Mouse (Mus musculus) lung, postnatal 10 days (tissue): Measurements from ENCODE around the gene Ddx6.
"Not testable (repeated sequence)": the region's sequence is repeated elsewhere in the genome, so short reads cannot be mapped to it uniquely, and the experiment has no call there.

Experiments used
- DNase-seq: peaks from one replicate; pipeline ENCODE4 v3.0.0; 2021

The Ddx6 gene

DNA sequence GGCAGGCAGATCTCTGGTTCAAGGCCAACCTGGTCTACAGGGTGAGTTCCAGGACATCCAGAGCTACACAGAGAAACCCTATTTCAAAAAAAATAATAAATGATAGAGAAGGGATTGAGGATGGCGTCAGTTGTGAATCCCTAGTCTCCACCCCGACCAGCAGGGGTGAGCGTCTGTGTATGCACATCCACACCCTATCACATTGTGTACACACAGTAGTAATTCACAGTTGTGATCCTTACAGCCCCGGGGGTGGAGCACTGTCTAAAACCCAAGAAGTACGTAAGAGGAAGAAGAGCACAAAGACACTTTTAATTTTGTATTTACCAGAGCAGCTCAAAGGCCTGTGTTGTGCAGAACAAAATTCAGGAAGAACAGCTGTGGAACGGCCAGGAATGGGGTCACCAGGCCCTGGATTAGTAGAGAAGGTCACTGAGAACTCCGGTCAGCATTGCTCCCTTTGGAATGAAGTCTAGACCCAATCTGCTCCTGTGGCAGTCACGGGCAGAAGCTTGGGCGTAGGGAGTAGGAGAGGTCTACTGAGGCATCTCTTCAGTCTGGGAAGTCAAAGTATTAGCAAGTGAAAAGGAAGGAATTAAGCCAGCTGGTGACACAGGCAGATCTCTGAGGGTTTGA is 9.7 kb upstream of the Ddx6 start:
- DNase-seq = no peak

DNA sequence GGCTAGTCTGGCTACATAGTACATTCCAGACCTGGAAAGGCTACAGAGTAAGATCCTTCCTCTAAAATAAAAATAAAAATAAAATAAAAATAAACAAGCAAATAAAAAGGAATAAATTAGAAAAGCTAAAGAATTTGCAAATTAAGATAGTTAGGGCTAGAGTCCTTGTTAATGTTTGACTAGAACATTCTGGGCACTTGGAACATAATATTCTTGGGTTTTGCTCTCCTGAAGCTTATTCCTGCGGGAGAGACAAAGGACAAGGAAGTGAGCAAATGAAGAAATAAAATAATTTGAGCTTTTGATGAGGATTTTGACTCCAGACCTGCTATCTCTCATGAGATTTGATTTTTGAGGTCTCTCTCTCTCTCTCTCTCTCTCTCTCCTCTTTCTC is 9.2 kb upstream of the Ddx6 start:
- DNase-seq = no peak

DNA sequence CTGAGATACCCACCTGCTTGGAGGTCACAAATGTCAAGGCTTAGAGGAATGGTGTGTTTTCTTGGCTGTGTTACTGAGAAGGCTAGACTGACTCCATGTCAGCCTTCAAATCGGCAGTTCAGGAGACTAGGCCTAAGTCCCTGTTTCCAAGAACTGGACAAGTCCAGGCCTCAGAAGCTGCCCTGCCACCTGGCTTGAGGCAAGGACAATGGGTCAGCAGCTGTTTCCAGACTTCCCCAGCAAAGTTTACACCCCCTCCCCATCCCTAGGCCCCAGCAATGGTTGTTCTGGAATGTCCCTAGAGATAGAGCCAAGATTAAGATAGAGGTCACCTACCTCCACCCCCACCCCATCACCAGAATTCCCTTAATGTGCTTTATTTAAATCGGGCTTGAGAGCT is 7.0 kb upstream of the Ddx6 start:
- DNase-seq = no peak

DNA sequence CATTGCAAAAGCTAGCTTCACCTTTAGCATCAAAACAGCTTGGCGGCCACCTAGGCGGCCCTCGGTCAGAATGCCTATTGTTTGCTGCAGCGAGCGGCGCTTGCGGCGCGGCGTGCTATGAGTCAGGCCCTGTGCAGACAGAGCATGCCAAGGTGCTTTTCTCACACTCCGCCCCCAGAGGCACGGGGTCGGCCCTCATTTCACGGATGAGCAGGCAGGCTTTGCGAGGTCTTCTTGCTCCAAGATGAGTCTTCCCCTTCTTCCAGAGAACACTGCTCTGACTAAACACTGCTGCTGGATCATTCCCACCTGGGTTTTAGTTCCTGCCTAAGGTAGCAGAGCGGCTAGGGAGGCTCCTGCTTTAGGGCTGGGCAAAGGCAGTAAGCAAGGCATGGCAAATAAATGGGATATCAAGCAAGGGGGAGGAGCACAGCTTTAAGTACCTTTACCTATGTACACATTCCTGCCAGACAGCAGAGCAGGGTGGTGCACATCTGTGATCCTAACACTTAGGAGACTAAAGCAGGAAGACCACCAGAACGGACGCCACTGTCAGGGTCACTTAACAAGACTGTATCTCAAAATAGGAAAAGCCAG is 5.7 kb upstream of the Ddx6 start:
- DNase-seq = peak; percentile 21

DNA sequence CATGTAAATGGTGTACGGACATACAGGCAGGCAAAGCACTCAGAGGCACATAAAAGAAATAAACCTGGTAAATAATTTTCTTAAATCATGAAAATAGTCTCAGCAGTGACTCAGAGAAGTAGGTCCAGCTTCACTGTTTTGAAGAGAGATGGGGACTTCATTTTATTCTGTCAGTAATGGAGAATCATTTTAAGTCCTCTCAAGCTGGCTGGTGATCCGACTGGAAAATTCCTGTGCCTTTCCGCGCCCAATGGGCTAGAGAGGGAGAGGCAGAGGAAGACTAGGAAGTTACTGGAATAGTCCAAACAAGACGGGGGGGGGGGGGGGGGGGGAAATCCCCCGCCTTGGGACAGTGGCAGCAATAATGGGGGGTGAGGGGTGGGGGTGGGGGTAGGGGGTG is 5.1 kb upstream of the Ddx6 start:
- DNase-seq = no peak

DNA sequence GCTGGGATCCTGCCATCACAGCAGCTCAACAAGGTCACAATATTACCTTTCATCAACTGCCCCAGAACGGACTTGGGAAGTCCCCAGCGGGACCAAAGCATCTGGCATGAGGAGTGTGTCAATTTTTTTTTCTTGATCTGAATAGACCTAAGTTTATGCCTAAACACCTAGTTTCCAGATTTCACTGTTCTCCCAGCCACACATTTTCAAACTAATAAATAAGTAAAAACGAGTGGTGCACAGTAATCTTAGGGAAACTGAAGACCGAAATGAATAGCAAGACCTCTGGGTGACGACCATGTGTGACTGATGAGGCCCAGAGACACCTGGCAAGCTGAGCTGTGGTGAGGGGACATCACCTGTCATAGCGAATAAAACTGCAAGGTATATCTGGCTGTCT is 3.9 kb upstream of the Ddx6 start:
- no peak for DNase-seq

DNA sequence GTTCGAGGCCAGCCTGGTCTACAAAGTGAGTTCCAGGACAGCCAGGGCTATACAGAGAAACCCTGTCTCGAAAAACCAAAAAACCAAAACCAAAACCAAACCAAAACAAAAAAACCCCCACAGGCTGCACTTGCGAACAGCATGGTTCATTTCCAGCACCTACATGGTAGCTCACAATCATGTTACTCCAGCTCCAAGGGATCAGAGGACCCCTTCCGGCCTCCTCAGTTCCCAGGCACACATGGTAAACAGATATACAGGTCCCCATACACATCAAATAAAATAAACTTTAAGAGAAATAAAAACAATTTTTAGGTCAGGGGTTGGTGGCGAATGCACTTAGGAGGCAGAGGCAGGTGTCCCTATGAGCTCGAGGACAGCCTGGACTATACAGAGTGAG is 1.9 kb upstream of the Ddx6 start:
- no peak for DNase-seq

DNA sequence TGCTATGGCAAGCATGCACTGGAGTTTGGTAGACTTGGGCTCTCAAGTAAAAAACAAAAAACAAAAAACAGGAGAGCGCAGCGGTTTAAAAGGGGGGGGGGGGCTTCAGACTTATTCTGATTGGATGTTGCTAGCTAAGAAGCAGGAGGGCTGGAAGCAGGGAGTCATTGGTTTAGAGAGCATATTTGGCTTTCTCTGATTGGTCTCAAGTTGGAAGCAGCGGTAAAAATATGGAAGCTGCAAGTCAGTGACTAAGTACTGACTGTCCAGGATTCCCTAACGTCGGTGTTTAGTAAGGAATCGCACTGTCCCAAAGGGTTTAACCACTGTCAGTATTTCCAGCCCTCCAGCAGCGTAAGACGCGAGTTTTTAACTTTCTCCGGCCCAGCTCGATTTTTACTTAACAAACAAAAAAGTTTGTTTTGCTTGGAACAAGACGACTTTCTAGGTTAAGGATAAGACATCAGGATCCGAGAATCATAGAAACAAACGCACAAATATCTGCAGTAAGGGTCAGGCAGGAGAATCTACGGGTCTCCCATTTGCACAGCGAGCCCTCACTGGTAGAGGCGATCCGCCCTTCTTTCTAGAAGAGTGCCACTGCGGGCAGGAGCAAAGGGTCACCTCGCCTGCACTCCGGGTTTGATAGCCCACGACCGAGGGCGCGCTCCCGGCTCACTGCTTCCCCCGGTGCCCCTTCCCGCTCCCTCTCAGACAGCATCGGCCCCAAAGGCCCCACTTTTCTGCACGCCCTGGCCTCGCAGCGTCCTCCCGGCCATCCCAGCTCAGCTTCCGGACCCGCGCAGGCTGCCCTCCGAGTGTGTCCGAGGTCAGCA is 1.0 kb upstream of the Ddx6 start:
- peak; percentile 76 for DNase-seq

DNA sequence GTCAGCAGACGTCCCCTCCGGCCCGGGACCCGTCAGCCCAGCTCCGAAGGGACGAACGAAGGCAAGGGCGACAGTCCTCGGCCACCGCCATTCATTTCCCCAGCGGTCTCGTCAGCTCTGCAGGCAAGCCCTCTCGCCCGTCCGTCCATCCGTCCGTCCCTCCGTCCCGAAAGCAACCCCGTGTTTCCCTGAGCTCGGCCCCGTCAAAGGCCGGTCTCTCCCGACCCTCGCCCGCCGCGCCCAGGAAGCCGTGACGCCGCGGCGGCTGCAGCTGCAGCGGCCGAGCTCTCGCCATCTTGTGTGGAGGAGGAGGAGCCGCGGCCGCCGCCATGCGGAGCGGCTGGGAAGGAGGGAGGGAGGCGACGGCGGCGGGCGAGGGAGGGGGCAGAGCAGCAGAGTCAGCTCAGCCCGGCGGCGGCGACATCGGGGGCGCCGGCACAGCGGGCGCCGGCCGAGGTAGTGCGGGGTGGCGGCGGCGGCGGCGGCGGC is 358 bp upstream of the Ddx6 start:
- DNase-seq = peak; percentile 89

DNA sequence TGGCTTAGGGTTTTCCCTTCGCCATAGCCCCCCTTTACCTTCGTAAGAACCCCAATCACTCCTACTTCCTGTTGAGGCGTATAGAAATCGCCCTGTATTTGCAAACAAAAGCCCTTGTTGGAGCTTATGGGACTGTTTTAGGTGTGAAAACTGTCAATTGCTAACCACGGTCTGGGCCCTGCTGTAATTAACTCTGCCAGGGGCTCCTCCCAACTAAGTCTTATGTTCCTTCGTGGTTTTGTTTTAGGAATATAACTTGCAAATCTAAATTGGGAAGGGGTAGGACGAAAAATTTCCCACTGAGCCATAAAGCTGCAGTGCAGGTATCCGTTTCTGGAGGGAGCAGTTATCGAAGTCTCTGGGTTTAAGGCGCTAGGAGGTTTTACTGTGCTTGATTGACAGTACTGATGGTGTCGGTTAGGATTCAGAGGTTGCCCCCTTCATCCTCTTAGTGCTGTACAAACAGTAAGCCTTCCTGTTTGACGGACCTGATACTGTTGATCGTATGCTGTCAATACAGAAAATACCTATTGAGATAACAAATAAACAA is 999 bp downstream of the Ddx6 start:
- DNase-seq = no peak

DNA sequence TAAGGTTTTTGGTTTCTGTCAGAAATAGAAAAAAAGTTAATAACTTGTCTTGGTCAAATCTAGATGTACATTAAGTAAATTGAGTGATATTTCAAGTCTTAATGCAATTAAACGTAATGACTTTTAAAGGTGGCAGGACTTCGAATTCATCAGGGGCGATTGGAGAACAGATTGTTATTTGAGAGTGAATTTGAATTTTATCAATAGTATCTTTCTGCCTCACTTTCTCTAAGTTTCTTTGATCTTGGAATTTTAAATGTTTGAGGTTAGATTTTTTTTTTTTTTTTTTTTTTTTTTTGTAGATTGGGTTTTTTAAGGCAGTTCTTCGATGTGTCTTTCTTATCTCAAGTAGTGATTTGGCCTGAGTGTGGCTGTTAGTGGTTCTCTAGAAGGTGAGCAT is 2.0 kb downstream of the Ddx6 start:
- no peak for DNase-seq

DNA sequence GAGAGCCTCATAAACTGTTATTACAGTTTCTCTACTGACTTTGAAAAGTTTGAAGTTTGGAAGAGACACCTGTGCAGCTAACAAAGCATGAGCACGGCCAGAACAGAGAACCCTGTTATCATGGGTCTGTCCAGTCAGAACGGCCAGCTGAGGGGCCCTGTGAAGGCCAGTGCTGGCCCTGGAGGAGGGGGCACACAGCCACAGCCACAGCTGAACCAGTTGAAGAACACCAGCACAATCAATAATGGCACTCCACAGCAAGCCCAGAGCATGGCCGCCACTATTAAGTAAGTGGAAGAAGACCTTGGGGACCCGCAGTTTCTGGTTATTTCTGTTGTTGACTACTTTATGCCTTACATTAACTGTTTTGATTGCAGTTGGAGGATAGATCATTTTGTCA is 2.6 kb downstream of the Ddx6 start:
- DNase-seq = no peak

DNA sequence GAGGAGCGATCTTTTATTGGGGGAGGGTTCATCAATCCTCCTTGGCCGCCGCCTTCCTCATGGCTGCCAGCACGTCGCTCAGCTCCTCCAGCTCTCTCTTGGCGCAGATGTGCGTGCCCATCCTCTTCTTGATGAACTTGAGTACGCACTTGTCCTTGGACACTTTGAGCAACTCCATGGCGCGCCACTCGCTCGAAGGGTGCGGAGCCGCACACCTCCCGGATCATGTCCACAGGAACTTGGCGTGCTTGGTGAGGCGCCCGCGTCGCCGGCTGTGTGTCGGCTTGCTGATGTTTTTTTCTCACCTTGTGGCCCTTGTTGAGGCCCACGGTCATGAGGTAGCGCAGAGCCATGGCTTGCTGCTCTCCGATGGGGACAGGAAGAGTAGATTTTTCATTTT is 5.7 kb downstream of the Ddx6 start:
- DNase-seq = no peak

DNA sequence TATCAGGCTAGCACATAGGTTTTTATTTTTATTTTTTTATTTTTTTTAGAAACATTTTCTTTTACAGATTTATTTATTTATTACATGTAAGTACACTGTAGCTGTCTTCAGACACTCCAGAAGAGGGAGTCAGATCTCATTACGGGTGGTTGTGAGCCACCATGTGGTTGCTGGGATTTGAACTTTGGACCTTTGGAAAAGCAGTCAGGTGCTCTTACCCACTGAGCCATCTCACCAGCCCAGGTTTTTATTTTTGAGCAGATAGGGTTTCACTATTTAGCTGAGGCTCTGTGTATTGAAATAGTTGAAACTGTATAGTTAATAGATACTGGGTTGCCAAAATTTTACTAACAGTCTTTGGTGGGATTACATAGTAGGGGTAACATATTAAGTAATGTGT is 8.4 kb downstream of the Ddx6 start:
- DNase-seq = not testable (repeated sequence)

DNA sequence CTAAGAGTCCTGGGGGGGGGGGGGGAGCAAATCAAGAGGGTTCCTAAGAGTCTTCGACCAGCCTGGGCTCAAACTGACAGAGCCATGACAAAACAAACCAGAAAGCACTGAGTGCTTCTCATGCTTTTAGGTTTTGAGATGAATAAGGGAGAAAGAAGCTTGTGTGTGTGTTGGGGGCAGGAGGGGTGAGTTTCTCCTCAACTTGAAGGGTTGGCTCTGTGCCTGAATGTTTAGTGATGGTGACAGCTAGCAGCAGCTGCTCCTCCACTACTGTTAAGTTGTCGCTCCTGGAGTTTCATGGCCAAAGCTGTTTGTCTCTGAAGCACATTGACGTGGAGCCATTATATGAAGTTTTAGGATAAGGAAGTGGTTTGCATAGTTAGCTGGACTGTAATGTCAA is 16.4 kb downstream of the Ddx6 start:
- DNase-seq = peak; percentile 76

DNA sequence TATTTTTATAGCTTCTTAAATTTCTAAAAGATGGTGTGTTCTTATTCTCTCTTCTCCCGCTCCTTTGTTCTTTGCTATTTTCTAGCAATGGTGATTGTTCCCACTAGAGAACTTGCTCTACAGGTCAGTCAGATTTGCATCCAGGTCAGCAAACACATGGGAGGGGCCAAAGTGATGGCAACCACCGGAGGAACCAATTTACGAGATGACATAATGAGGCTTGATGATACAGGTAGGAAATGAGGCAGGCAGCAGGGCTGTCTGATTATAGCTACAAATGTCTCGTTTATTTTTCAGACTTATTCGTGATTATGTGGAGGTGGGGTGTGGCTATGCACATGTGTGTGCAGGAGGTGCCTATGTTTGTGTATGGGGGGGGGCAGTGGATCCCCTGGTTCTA is 19.7 kb downstream of the Ddx6 start:
- no peak for DNase-seq

DNA sequence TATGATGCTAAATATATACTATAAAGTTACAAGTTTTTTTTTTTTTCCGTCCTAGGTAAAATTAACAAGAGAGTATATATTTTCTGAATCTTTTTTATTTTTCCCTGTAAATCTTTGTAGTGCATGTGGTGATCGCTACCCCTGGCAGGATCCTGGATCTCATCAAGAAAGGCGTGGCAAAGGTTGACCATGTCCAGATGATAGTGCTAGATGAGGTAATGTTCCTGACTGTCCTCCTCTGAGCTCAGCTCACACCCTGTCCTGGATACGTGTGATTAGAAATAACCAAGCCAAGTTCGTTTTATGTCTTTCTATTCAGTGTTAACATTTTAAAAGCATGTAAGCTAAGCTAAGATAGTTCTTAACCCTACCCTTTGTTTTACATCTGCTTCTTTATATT is 21.6 kb downstream of the Ddx6 start:
- DNase-seq = no peak

DNA sequence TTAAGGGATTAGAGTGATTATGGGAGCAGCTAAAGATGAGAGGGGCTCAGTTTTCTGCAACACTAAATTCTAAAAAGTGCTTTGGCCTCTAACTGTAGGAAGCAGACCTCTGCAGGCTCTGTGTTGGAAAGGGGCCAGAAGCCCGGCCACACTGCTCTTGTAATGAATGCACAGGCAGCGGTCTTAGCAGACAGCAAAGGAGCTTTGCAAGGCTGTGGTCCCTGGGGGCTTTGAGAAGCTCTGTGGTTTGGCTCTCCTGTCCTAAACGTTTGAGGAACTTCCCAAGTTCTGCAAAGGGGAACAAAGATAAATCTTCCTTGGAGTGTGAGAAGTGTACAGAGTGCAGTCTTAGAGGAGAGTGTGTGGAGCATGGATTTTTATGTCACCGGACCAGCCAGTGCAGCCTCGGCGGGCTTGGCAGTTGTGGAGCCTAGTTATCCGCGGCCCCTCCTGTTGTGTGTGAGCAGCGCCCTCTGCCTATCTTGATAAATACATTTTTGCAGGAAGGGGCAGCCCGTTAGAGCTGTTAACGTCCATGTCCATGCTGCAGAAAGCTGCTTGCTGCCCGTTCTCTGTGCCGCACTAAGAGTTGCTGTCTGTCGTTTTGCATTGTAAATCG is 33.0 kb downstream of the Ddx6 start:
- DNase-seq = peak; percentile 27

DNA sequence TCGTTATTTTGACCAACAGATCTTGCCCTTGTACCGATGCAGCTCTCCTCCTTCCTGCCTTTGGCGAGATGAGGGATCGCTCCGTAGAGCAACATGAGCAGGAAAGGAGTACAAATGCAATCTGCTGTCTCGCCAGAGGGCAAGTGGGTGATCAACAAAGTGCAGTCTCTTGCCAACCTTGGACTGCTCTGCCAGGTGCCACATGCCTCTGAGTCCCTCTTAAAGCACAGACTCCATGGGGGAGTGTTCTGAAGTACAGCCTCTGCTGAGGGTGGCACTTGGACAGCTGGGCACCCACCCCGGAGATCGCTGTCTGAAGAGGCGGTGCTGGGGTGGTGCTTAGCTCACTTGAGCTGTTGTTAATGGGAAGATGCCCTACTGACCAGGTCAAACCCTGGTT is 34.0 kb downstream of the Ddx6 start:
- DNase-seq = not testable (repeated sequence)

DNA sequence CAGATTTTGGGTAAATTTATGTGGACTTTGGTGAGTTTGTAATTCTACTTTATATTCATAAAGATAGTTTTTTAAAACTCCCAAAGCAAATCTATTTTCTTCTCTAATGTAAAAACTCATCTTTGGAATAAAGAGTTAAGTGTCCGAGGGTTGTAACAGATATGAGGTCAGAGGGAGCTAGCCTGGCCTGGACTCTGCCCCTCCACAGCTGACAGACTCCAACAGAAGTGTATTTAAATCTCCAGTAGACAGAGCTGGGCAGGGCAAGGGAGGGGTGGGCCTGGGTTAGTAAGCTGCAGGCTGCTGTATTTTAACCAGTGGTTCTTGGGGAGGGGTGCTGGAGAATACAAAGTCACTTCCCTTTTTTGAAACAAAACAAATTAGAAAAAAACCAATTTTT is 35.3 kb downstream of the Ddx6 start:
- not testable (repeated sequence) for DNase-seq

DNA sequence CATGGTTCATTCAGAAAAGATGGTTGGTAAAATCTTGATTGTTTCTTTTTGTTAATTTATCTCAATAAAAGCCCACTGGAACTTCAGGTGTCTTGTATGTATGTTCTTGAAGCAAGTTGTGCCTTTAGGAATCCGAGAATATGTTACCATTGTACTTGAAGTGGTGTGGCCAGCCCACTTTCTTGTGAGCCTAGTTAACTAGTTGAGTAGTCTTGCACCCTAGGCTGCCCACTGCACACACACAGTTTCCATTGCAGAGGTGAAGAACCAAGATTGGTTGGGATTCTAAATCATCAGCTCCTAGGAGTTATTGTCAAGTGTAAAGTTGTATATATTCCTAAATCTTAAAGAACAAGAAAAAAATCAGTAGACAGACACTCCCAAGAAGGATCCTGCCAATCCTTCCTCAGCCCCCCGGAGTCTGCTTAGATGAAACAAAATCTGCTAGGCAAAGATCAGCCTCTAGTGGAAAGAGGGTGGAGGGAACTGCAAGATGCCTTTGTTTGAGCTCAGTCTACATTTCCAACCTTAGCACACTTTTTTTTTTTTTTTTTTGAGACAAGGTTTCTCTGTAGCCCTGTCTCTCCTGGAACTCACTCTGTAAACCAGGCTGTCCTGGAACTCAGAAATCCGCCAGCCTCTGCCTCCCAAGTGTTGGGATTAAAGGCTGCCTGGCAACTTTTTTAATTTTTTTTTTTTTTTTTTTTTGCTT is 36.1 kb downstream of the Ddx6 start:
- DNase-seq = no peak

DNA sequence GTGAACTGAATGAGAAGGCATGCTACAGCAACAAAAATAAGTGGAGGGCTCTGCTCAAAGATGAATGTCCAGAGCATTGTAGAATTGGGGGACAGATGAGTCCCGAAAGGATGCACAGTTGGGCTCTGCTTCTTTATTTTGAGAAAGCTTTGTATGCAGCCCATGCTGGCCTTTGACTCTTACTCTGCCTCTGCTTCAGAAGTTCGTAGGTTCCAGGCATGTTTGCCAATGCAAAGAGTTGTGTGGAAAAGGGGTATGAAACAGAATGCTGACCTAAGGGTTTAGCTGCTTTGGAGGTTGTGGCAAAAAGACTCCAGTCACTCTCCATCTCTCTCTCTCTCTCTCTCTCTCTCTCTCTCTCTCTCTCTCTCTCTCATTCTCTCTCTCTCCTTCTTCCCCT is 36.9 kb downstream of the Ddx6 start:
- DNase-seq = no peak

DNA sequence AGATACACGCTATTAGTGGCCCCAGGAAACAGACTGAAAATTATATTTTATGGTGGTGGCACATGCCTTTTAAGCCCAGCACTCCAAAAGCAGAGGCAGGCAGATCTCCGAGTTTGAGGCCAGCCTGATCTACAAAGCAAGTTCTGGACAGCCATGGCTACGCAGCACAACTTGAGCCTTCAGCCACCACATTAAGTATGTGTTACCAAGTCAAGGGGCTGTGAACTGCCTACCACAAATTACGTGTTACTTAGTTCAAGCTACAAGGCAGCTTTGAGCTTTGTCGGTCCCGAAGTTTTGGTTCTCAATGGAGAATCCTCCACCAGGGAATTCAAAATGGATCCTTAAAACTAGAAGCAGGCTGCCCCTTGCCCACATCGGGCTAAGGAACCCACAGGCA is 38.4 kb downstream of the Ddx6 start:
- DNase-seq = no peak
